Mouse (Mus musculus): ENCODE measurements at regions not wholly inside any gene's neighbourhood (a gene's known extent, or its start where the extent isn't known, plus 50 kb on each side); places are given as distances from the start of the nearest gene placed in this dataset.

DNA sequence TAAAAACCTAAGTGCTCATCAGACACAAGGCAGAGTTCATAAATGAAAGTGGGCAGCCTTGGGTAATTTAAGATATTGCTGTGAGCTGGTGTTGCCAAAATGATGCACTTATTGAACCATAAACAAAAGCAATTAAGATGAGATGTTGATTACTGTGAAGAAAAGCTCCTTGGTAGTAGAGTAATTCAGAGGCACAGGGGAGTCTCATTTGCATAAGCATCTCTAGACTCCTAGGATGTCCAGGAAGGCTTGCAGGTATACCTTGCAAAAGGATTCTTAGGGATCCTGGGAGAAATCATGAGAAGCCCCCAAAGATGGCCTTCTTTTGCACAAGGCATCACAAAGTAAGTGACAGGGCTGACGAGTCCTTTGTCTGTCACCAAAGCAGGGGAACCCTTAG, 640.5 kb upstream of the Cdh11 start:
- no peak overlapping the region for H3K4me3 ChIP-seq (ENCODE audit: control insufficient read depth, low read depth, low read length)
- H3K36me3 ChIP-seq (ENCODE audit: control insufficient read depth, insufficient read depth, low read length) = no peaks in the 10 kb centered on the region
- TF ChIP-seq CTCF (IDR thresholded peaks at IDR 0.05; ENCODE audit: control insufficient read depth, insufficient read depth, insufficient replicate concordance, low read depth, low read length) = no peak
- TF ChIP-seq POLR2A (IDR thresholded peaks at IDR 0.05; ENCODE audit: control insufficient read depth, low read depth, low read length) = no peak
- no peaks in the 10 kb centered on the region for H3K4me1 ChIP-seq (ENCODE audit: control insufficient read depth, insufficient read depth, low read length)
- no peak overlapping the region for H3K27ac ChIP-seq (ENCODE audit: control insufficient read depth, insufficient read depth, low read depth, low read length)
- H3K27me3 ChIP-seq (ENCODE audit: control insufficient read depth, insufficient read depth, low read length) = no peaks in the 10 kb centered on the region

DNA sequence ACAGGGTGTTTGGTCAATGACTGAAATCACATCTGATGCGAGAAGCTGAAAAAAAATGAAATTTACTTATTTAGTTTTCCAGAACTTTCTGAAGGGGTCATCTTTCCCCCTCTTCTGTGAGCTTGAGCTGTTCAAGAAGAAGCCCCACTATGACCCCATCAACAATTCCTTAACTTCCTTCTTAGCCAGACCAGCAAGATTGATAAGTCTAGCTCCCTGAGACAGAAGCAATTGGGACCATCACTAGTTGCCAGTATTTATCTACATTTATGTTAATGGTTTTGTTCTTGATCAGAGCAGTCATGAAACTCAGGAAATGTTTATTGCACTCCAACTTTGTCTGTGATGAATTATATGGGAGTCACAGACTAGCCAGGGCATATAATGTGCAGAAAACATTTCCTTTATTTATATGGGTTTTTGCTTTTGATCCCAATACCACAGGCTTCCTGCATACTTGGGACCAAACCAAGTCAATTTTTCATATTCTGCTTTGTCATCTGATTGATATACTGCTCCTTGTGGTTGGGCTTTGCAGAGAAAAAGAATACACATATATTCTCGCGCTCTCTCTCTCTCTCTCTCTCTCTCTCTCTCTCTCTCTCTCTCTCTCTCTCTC, 645.5 kb upstream of the Cdh11 start:
- no peaks in the 10 kb centered on the region for H3K36me3 ChIP-seq (ENCODE audit: control insufficient read depth, insufficient read depth, low read length)
- H3K27me3 ChIP-seq (ENCODE audit: control insufficient read depth, insufficient read depth, low read length) = no peaks in the 10 kb centered on the region
- H3K4me3 ChIP-seq (ENCODE audit: control insufficient read depth, low read depth, low read length) = no peak overlapping the region
- H3K27ac ChIP-seq (ENCODE audit: control insufficient read depth, insufficient read depth, low read depth, low read length) = no peak overlapping the region
- TF ChIP-seq CTCF (IDR thresholded peaks at IDR 0.05; ENCODE audit: control insufficient read depth, insufficient read depth, insufficient replicate concordance, low read depth, low read length) (no peak), POLR2A (IDR thresholded peaks at IDR 0.05; ENCODE audit: control insufficient read depth, low read depth, low read length) (no peak)
- H3K4me1 ChIP-seq (ENCODE audit: control insufficient read depth, insufficient read depth, low read length) = no peaks in the 10 kb centered on the region

DNA sequence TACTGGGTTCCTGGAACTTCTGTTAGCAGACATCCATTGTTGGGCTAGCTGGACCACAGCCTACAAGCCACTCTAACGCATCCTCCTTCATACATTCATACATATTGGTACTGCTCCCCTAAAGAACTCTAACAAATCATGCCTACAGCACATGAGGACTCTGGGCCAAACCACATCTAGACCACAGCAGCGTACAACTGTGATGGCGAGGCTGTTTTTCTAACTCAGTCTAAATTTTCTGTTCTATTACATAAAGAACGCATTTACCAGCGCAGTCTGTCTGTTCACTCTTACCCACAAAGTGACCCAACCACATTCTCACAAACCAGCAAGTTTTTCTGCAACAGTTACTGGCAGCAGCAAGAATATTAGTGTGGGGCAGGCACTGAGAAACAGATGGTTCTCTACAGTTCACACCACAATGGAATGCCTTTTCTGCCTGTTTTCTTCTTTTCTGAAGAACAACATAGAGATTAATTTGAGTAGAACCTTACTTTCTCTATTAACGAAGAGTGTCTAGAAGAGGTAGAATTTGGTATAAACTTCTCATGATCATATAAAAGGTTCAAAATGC, 648.2 kb upstream of the Cdh11 start:
- Histone ChIP-seq H3K4me3 (ENCODE audit: control insufficient read depth, low read depth, low read length) (no peak overlapping the region), H3K27me3 (ENCODE audit: control insufficient read depth, insufficient read depth, low read length) (no peaks in the 10 kb centered on the region), H3K4me1 (ENCODE audit: control insufficient read depth, insufficient read depth, low read length) (no peaks in the 10 kb centered on the region), H3K27ac (ENCODE audit: control insufficient read depth, insufficient read depth, low read depth, low read length) (no peak overlapping the region), H3K36me3 (ENCODE audit: control insufficient read depth, insufficient read depth, low read length) (no peaks in the 10 kb centered on the region)
- TF ChIP-seq POLR2A (IDR thresholded peaks at IDR 0.05; ENCODE audit: control insufficient read depth, low read depth, low read length) (no peak), CTCF (IDR thresholded peaks at IDR 0.05; ENCODE audit: control insufficient read depth, insufficient read depth, insufficient replicate concordance, low read depth, low read length) (no peak)

DNA sequence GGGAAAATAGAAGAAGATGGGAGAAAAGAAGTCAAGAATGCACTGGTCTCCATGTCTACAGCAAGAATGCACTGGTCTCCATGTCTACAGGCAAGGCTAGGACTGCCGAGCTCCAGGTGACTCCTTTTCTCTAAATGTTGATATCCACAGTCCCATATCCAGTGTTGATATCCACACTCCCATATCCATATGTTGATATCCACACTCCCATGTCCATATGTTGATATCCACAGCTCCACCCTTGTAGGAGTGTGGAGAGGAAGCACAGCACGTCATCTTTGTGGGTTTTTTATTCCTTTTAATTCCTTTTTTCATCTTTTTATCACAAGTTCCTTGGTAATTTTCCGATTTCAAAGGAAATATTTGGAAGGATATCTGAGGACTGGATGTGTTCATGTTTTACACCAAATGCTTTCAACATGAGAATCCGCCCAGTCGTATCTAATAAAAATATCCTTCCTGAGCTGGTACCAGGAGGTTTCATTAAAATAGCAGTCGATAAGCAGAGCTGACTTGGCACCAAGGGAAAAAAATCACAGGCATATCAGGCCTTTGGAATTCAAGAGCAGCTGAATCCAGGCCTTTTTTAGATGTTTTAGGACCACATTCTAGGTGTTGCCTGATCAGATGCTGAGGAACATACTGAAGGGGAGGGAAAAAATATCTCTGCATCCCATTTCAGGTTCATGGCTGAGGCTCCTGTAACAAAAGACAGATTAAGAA, 653.7 kb upstream of the Cdh11 start:
- Histone ChIP-seq H3K36me3 (ENCODE audit: control insufficient read depth, insufficient read depth, low read length) (no peaks in the 10 kb centered on the region), H3K27me3 (ENCODE audit: control insufficient read depth, insufficient read depth, low read length) (no peaks in the 10 kb centered on the region), H3K4me1 (ENCODE audit: control insufficient read depth, insufficient read depth, low read length) (no peaks in the 10 kb centered on the region), H3K27ac (ENCODE audit: control insufficient read depth, insufficient read depth, low read depth, low read length) (no peak overlapping the region), H3K4me3 (ENCODE audit: control insufficient read depth, low read depth, low read length) (no peak overlapping the region)
- TF ChIP-seq CTCF (IDR thresholded peaks at IDR 0.05; ENCODE audit: control insufficient read depth, insufficient read depth, insufficient replicate concordance, low read depth, low read length) = no peak
- no peak for TF ChIP-seq POLR2A (IDR thresholded peaks at IDR 0.05; ENCODE audit: control insufficient read depth, low read depth, low read length)

DNA sequence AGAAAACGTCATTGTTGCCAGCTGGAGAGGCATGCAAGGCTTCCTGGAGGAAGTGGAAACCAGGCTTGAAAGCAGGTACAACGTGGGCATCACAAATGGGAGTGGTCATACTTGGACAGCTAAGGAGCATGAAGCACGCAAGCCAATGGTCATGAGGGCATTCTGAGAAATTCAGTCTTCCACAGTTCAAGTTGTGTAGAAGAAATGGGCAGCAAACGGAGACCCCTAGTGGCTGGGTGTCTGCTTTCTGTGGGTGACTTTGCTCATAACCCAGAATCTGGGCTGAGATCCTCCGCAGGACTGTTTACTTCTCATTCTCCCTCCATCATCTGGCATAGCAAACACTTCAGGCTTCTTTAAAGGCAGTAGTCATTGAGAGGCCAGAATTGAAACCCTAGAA, 655.7 kb upstream of the Cdh11 start:
- Histone ChIP-seq H3K4me3 (ENCODE audit: control insufficient read depth, low read depth, low read length) (no peak overlapping the region), H3K27ac (ENCODE audit: control insufficient read depth, insufficient read depth, low read depth, low read length) (no peak overlapping the region), H3K36me3 (ENCODE audit: control insufficient read depth, insufficient read depth, low read length) (no peaks in the 10 kb centered on the region), H3K27me3 (ENCODE audit: control insufficient read depth, insufficient read depth, low read length) (no peaks in the 10 kb centered on the region), H3K4me1 (ENCODE audit: control insufficient read depth, insufficient read depth, low read length) (no peaks in the 10 kb centered on the region)
- TF ChIP-seq POLR2A (IDR thresholded peaks at IDR 0.05; ENCODE audit: control insufficient read depth, low read depth, low read length) (no peak), CTCF (IDR thresholded peaks at IDR 0.05; ENCODE audit: control insufficient read depth, insufficient read depth, insufficient replicate concordance, low read depth, low read length) (no peak)

DNA sequence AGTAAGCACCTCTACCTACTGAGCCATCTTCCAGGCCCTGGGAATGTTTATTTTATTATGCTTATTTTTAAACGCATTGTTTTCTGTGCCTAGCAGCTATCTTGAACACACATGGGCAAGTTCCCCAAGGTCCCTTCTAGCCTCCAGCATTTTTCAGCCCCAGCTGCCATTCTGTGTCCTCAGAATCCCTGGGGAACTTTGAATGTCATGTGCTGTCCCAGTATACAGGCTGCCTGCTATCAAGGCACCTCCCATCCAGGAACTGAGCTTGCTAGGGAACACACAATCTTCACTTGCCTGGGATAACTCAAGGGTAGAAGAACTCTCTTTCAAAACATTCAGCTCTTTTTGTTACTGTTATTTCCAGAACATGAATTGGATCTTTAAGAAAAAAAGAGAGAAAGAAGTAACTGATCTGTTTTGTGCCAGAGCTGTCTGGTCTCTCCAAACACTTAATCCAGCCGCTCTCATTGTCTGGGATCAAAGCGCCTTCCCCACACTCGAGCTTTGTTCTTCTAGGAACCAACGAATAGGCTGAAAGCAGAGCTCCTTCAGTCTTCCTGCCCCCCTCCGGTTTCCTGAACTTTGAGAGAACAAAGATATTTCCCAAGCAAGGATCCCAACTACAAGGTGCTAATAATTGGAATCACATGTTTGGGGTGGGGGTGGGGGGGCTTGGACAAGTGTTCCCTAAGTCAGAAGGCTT, 657.1 kb upstream of the Cdh11 start:
- H3K27me3 ChIP-seq (ENCODE audit: control insufficient read depth, insufficient read depth, low read length) = no peaks in the 10 kb centered on the region
- H3K36me3 ChIP-seq (ENCODE audit: control insufficient read depth, insufficient read depth, low read length) = no peaks in the 10 kb centered on the region
- H3K4me3 ChIP-seq (ENCODE audit: control insufficient read depth, low read depth, low read length) = no peak overlapping the region
- TF ChIP-seq CTCF (IDR thresholded peaks at IDR 0.05; ENCODE audit: control insufficient read depth, insufficient read depth, insufficient replicate concordance, low read depth, low read length) (no peak), POLR2A (IDR thresholded peaks at IDR 0.05; ENCODE audit: control insufficient read depth, low read depth, low read length) (no peak)
- H3K27ac ChIP-seq (ENCODE audit: control insufficient read depth, insufficient read depth, low read depth, low read length) = no peak overlapping the region
- no peaks in the 10 kb centered on the region for H3K4me1 ChIP-seq (ENCODE audit: control insufficient read depth, insufficient read depth, low read length)

DNA sequence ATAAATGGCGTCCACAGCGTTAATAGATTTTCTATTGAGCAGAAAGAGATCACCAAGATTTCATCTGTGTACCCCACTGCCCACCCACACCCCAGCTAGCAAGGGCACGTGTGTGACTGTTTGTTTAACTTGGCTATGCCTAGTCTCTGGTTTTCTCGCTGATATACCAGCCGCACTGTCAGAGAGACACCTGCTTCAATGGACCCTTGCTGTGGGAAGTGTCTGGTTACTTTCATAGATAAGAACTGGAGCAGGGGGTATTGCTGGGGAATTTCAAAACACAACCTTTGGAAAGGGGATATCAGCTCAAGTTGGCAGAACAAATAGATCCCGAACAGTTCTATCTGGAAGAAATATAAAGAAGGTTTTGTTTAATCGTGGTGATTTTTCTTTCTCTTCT, 656.8 kb upstream of the Cdh5 start:
- Histone ChIP-seq H3K27ac (ENCODE audit: control insufficient read depth, insufficient read depth, low read depth, low read length) (no peak overlapping the region), H3K27me3 (ENCODE audit: control insufficient read depth, insufficient read depth, low read length) (no peaks in the 10 kb centered on the region), H3K4me3 (ENCODE audit: control insufficient read depth, low read depth, low read length) (no peak overlapping the region), H3K4me1 (ENCODE audit: control insufficient read depth, insufficient read depth, low read length) (no peaks in the 10 kb centered on the region), H3K36me3 (ENCODE audit: control insufficient read depth, insufficient read depth, low read length) (no peaks in the 10 kb centered on the region)
- TF ChIP-seq POLR2A (IDR thresholded peaks at IDR 0.05; ENCODE audit: control insufficient read depth, low read depth, low read length) (no peak), CTCF (IDR thresholded peaks at IDR 0.05; ENCODE audit: control insufficient read depth, insufficient read depth, insufficient replicate concordance, low read depth, low read length) (no peak)

Measured in testis, adult 2 months (tissue).